Mouse (Mus musculus) thymus, postnatal 4 days (tissue): Measurements from ENCODE around the gene Ptx3.
"Not testable (repeated sequence)": the region's sequence is repeated elsewhere in the genome, so short reads cannot be mapped to it uniquely, and the experiment has no call there.

ENCODE experiments used
- DNase-seq: peaks from one replicate; pipeline ENCODE4 v3.0.0; 2021

Gene Ptx3

GRCm38 (mm10) chr3:66219655-66220191 is at the start of gene Ptx3:
Gene Ptx3, plus strand, starts transcription at chr3:66219910.
- DNase-seq: no peak

- DNase-seq: no peak
These were observed 46.8 kb upstream of the Ptx3 start for GRCm38 (mm10) chr3:66172907-66173306.

GRCm38 (mm10) chr3:66179647-66180046 is 40.1 kb upstream of the Ptx3 start:
- no peak for DNase-seq

GRCm38 (mm10) chr3:66193910-66194562 is 25.7 kb upstream of the Ptx3 start:
- DNase-seq: no peak

GRCm38 (mm10) chr3:66208836-66209573 is 10.7 kb upstream of the Ptx3 start:
- DNase-seq: no peak

GRCm38 (mm10) chr3:66213524-66213923 is 6.2 kb upstream of the Ptx3 start:
- no peak for DNase-seq

- no peak for DNase-seq
These were observed 4.0 kb upstream of the Ptx3 start for GRCm38 (mm10) chr3:66215759-66216158.

- DNase-seq: peak; percentile 26
These were observed 988 bp downstream of the Ptx3 start for GRCm38 (mm10) chr3:66220554-66221242.

- DNase-seq: no peak
These were observed 1.5 kb downstream of the Ptx3 start for GRCm38 (mm10) chr3:66221243-66221611.

GRCm38 (mm10) chr3:66224931-66225537 is 5.3 kb downstream of the Ptx3 start:
- DNase-seq: no peak

- not testable (repeated sequence) for DNase-seq
These were observed 16.6 kb downstream of the Ptx3 start for GRCm38 (mm10) chr3:66236234-66236871.

- no peak for DNase-seq
These were observed 20.8 kb downstream of the Ptx3 start for GRCm38 (mm10) chr3:66240476-66240875.

GRCm38 (mm10) chr3:66251842-66252241 is 32.1 kb downstream of the Ptx3 start:
- no peak for DNase-seq

GRCm38 (mm10) chr3:66254504-66255105 is 34.9 kb downstream of the Ptx3 start:
- no peak for DNase-seq

GRCm38 (mm10) chr3:66262319-66262718 is 42.6 kb downstream of the Ptx3 start:
- no peak for DNase-seq

GRCm38 (mm10) chr3:66263270-66263669 is 43.6 kb downstream of the Ptx3 start:
- DNase-seq: no peak
